Mouse (Mus musculus): Measurements from ENCODE around the gene Spout1. TPM values are rescaled to one million over a fixed set of nuclear protein-coding genes. Genes with fewer than 3 reads are reported as not detected.
A peak's percentile ranks its signal among the peaks of the same experiment; 100 is the strongest.
"Not testable (repeated sequence)": the region's sequence is repeated elsewhere in the genome, so short reads cannot be mapped to it uniquely, and the experiment has no call there.

Spout1 gene
- polyA plus RNA-seq, 1 experiment from 2014 or later, result 60.0 TPM

GRCm38 (mm10) chr2:30136458-30136857 is 41.8 kb downstream of the Spout1 start:
- no peak overlapping the region for H3K4me3 ChIP-seq (replicated peaks)
- peaks cover 47% of the 10 kb centered on the region for H3K36me3 ChIP-seq
- no peak for ATAC-seq
- no peak overlapping the region for H3K27ac ChIP-seq
- H3K4me2 ChIP-seq (replicated peaks), result no peak overlapping the region
- H3K9ac ChIP-seq (replicated peaks), result no peak overlapping the region
- H3K9me3 ChIP-seq, result no peaks in the 10 kb centered on the region
- WGBS, result 97% methylated on average over 10 of the region's 10 CpGs
- no peaks in the 10 kb centered on the region for H3K27me3 ChIP-seq
- peaks cover 28% of the 10 kb centered on the region for H3K4me1 ChIP-seq (replicated peaks)

- H3K27me3 ChIP-seq, result no peaks in the 10 kb centered on the region
- no peak for ATAC-seq
- H3K27ac ChIP-seq, result no peak overlapping the region
- peak overlapping the region; percentile 94 for H3K4me2 ChIP-seq (replicated peaks)
- H3K36me3 ChIP-seq, result peaks cover 34% of the 10 kb centered on the region
- peak overlapping the region; percentile 87 for H3K4me3 ChIP-seq (replicated peaks)
- 56% methylated on average over 10 of the region's 10 CpGs for WGBS
- H3K9me3 ChIP-seq, result no peaks in the 10 kb centered on the region
- H3K4me1 ChIP-seq (replicated peaks), result peaks cover 28% of the 10 kb centered on the region
- H3K9ac ChIP-seq (replicated peaks), result peak overlapping the region; percentile 86
Measured at GRCm38 (mm10) chr2:30134928-30135620, 43.2 kb downstream of the Spout1 start.

GRCm38 (mm10) chr2:30134378-30134711 is 43.9 kb downstream of the Spout1 start:
- Histone ChIP-seq H3K4me3 (replicated peaks) (peak overlapping the region; percentile 87), H3K9me3 (no peaks in the 10 kb centered on the region), H3K36me3 (peaks cover 31% of the 10 kb centered on the region), H3K27ac (peak overlapping the region; percentile 82), H3K9ac (replicated peaks) (peak overlapping the region; percentile 86), H3K4me2 (replicated peaks) (peak overlapping the region; percentile 94), H3K27me3 (no peaks in the 10 kb centered on the region), H3K4me1 (replicated peaks) (peaks cover 28% of the 10 kb centered on the region)
- ATAC-seq, result no peak; the same call in 1 of the 2 replicates
- WGBS, result 30% methylated on average over 6 of the region's 6 CpGs

GRCm38 (mm10) chr2:30133613-30134377 is 44.5 kb downstream of the Spout1 start, which contains the start of gene Tbc1d13:
Gene Tbc1d13 (plus strand): TSS chr2:30133746.
- peak; percentile 95 for ATAC-seq
- peaks cover 31% of the 10 kb centered on the region for H3K36me3 ChIP-seq
- H3K27me3 ChIP-seq, result no peaks in the 10 kb centered on the region
- peak within 1 kb of the TSS; percentile 87 for H3K4me3 ChIP-seq (replicated peaks)
- WGBS, result under 1% methylated on average over 46 of the region's 46 CpGs
- peak within 1 kb of the TSS; percentile 94 for H3K4me2 ChIP-seq (replicated peaks)
- peak within 1 kb of the TSS; percentile 86 for H3K9ac ChIP-seq (replicated peaks)
- peaks cover 28% of the 10 kb centered on the region for H3K4me1 ChIP-seq (replicated peaks)
- peak within 1 kb of the TSS; percentile 82 for H3K27ac ChIP-seq
- no peaks in the 10 kb centered on the region for H3K9me3 ChIP-seq

GRCm38 (mm10) chr2:30132801-30133612 is 45.3 kb downstream of the Spout1 start:
- no peak for ATAC-seq
- Histone ChIP-seq H3K27me3 (no peaks in the 10 kb centered on the region), H3K4me1 (replicated peaks) (peaks cover 28% of the 10 kb centered on the region), H3K4me2 (replicated peaks) (peak overlapping the region; percentile 94), H3K36me3 (peaks cover 24% of the 10 kb centered on the region), H3K9me3 (no peaks in the 10 kb centered on the region), H3K27ac (peak overlapping the region; percentile 35; the same call in 1 of the 2 replicates), H3K9ac (replicated peaks) (peak overlapping the region; percentile 86; the same call in 1 of the 2 replicates), H3K4me3 (replicated peaks) (peak overlapping the region; percentile 87)
- 23% methylated on average over 16 of the region's 16 CpGs for WGBS

- not testable (repeated sequence) for H3K27ac ChIP-seq; H3K36me3 ChIP-seq; ATAC-seq; H3K9me3 ChIP-seq; H3K9ac ChIP-seq (replicated peaks); H3K4me3 ChIP-seq (replicated peaks); H3K27me3 ChIP-seq; H3K4me2 ChIP-seq (replicated peaks)
- H3K4me1 ChIP-seq (replicated peaks), result peaks cover 28% of the 10 kb centered on the region
- WGBS, result 71% methylated on average over 5 of the region's 5 CpGs
Measured at GRCm38 (mm10) chr2:30131240-30131639, 47.0 kb downstream of the Spout1 start.

- H3K9me3 ChIP-seq, result no peaks in the 10 kb centered on the region
- H3K4me3 ChIP-seq (replicated peaks), result no peak overlapping the region
- 0 out of 2 replicates have a peak, but pooled peaks cover under 1% of the 10 kb centered on the region for H3K36me3 ChIP-seq
- 79% methylated on average over 4 of the region's 4 CpGs for WGBS
- no peaks in the 10 kb centered on the region for H3K27me3 ChIP-seq
- peaks cover 22% of the 10 kb centered on the region for H3K4me1 ChIP-seq (replicated peaks)
- no peak overlapping the region for H3K4me2 ChIP-seq (replicated peaks)
- no peak for ATAC-seq
- no peak overlapping the region for H3K9ac ChIP-seq (replicated peaks)
- no peak overlapping the region for H3K27ac ChIP-seq
Measured at GRCm38 (mm10) chr2:30130156-30130555, 48.1 kb downstream of the Spout1 start.

- H3K27ac ChIP-seq, result no peak overlapping the region
- no peak overlapping the region for H3K4me2 ChIP-seq (replicated peaks)
- H3K9ac ChIP-seq (replicated peaks), result no peak overlapping the region
- H3K36me3 ChIP-seq, result no peaks in the 10 kb centered on the region
- H3K9me3 ChIP-seq, result no peaks in the 10 kb centered on the region
- H3K27me3 ChIP-seq, result no peaks in the 10 kb centered on the region
- 27% methylated on average over 2 of the region's 2 CpGs for whole genome bisulfite sequencing
- no peak overlapping the region for H3K4me3 ChIP-seq (replicated peaks)
- ATAC-seq, result no peak
- peaks cover 17% of the 10 kb centered on the region for H3K4me1 ChIP-seq (replicated peaks)
Measured at GRCm38 (mm10) chr2:30128789-30129188, 49.5 kb downstream of the Spout1 start.

GRCm38 (mm10) chr2:30124472-30125274 is 53.6 kb downstream of the Spout1 start, which contains the start of gene Zer1:
Gene Zer1 (minus strand): TSS chr2:30124585.
- H3K36me3 ChIP-seq, result peaks cover 6% of the 10 kb centered on the region
- H3K27me3 ChIP-seq, result no peaks in the 10 kb centered on the region
- WGBS, result 9% methylated on average over 31 of the region's 31 CpGs
- ATAC-seq, result peak; percentile 97
- H3K9me3 ChIP-seq, result no peaks in the 10 kb centered on the region
- H3K4me3 ChIP-seq (replicated peaks), result peak within 1 kb of the TSS; percentile 89
- H3K4me2 ChIP-seq (replicated peaks), result peak within 1 kb of the TSS; percentile 89
- H3K4me1 ChIP-seq (replicated peaks), result peaks cover 40% of the 10 kb centered on the region
- peak within 1 kb of the TSS; percentile 92 for H3K9ac ChIP-seq (replicated peaks)
- peak within 1 kb of the TSS; percentile 90 for H3K27ac ChIP-seq

- peak overlapping the region; percentile 89 for H3K4me2 ChIP-seq (replicated peaks)
- peak overlapping the region; percentile 90 for H3K27ac ChIP-seq
- 2% methylated on average over 44 of the region's 44 CpGs for WGBS
- H3K4me1 ChIP-seq (replicated peaks), result peaks cover 48% of the 10 kb centered on the region
- H3K4me3 ChIP-seq (replicated peaks), result peak overlapping the region; percentile 89
- peak; percentile 76 for ATAC-seq
- no peaks in the 10 kb centered on the region for H3K9me3 ChIP-seq
- H3K27me3 ChIP-seq, result no peaks in the 10 kb centered on the region
- peaks cover 6% of the 10 kb centered on the region for H3K36me3 ChIP-seq
- peak overlapping the region; percentile 92 for H3K9ac ChIP-seq (replicated peaks)
Measured at GRCm38 (mm10) chr2:30123729-30124471, 54.4 kb downstream of the Spout1 start.

All from midbrain, embryonic 13.5 days (tissue).